Mouse (Mus musculus): Measurements from ENCODE around the gene Asb18.

Gene Asb18

DNA sequence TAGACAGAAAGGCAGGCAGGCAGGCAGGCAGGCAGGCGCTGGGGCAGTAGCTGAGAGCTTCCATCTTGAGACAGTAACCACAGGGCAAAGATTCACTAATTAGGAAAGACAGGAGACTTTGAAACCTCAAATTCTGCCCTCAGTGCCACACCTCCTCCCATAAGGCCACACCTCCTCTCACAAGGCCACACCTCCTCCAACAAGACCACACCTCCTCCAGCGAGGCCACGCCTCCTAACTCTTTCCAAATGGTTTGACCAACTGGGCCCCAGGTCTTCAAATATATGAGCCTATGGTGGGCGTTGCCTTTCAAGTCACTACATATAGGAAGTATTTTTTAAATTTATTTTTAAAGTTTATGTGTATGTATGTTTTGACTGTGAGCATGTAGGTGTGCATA lies 113.1 kb downstream of the Asb18 start:
- DNase-seq (ENCODE audit: low spot score) = no peak

All from ovary, postnatal 14 days (tissue).